Mouse (Mus musculus): ENCODE data around the gene Cphx3. TPM values are rescaled to one million over a fixed set of nuclear protein-coding genes. Genes with fewer than 3 reads are reported as not detected.
"Not testable (repeated sequence)": the region's sequence is repeated elsewhere in the genome, so short reads cannot be mapped to it uniquely, and the experiment has no call there.

The Cphx3 gene
- polyA plus RNA-seq, 1 experiment from 2014 or later, result not detected

DNA sequence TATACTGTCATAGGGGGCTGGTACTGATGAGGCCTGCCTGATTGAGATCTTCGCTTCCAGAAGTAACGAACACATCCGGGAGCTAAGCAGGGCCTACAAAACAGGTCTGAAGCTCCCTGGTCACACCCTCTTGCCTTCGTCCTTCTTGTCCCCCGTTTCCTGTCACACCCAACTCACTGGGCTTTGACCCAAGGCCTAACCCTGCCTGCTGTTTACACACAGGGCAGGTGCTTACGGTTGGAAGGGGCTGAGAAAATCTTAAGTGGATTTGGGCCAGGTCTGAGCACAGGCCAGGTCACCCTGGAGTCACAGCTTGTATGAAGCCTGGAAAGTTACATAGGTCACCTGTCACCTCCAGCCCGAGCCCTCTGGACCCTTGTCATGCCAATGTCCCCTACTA is 73.9 kb downstream of the Cphx3 start:
- not testable (repeated sequence) for H3K27me3 ChIP-seq (ENCODE audit: control insufficient read depth, insufficient read depth, low read length); H3K4me1 ChIP-seq (ENCODE audit: control insufficient read depth, insufficient read depth, low read length); H3K4me2 ChIP-seq (ENCODE audit: low read depth, low read length); H3K9me3 ChIP-seq (replicated peaks; ENCODE audit: control insufficient read depth, low read length); H3K9ac ChIP-seq (ENCODE audit: low read length); ATAC-seq (replicated peaks; ENCODE audit: extremely low read depth, insufficient read depth, low FRiP score); H3K27ac ChIP-seq (ENCODE audit: low read length); H3K4me3 ChIP-seq (ENCODE audit: low read length); H3K36me3 ChIP-seq (ENCODE audit: control insufficient read depth, insufficient read depth)
- no CpG with 5 or more reads among the region's 7 CpGs for WGBS

DNA sequence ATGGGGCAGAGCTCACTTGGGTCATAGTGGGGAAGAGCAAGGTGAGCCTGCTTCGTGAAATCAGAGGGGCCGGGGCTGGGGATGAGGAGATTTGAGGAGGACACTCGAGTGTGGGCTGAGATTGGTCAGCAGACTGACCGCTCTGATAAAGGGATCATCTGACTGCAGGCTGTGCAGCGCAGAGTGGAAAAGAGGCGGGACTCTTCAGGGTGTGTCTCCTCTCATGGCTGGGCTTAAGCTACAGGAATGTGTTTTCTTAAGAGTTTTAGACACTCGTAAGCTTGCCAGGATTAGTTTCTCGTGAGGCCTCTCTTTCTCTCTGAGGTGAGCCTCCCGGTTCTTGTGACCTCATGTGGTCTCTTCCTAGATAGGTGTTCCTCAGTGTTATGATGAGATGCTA is 79.1 kb downstream of the Cphx3 start:
- H3K9ac ChIP-seq (ENCODE audit: low read length); H3K9me3 ChIP-seq (replicated peaks; ENCODE audit: control insufficient read depth, low read length); H3K27me3 ChIP-seq (ENCODE audit: control insufficient read depth, insufficient read depth, low read length); ATAC-seq (replicated peaks; ENCODE audit: extremely low read depth, insufficient read depth, low FRiP score); H3K4me2 ChIP-seq (ENCODE audit: low read depth, low read length); H3K4me1 ChIP-seq (ENCODE audit: control insufficient read depth, insufficient read depth, low read length); H3K27ac ChIP-seq (ENCODE audit: low read length); H3K36me3 ChIP-seq (ENCODE audit: control insufficient read depth, insufficient read depth); H3K4me3 ChIP-seq (ENCODE audit: low read length): not testable (repeated sequence)
- no CpG with 5 or more reads among the region's 9 CpGs for WGBS

DNA sequence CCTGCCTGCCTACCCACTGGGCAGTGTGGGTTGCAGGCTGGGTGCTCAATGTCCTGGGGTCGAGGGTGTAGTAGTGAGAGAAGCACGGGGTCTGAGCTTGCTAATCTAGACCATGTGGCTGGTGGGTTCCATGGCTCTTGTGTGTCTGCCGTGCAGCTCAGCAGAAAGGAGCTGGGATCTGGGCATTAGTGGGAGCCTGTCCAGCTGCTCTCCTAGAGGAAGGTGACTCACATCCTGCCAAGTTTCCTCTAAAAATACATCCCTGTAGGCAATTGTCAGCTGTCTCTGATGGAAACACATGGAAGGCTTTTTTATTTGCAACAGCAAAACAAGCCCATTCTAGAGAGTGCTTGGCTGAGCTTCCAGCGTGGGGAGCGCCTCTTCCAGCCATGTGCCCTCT is 80.3 kb downstream of the Cphx3 start:
- H3K4me1 ChIP-seq (ENCODE audit: control insufficient read depth, insufficient read depth, low read length); H3K4me3 ChIP-seq (ENCODE audit: low read length); H3K4me2 ChIP-seq (ENCODE audit: low read depth, low read length); ATAC-seq (replicated peaks; ENCODE audit: extremely low read depth, insufficient read depth, low FRiP score); H3K36me3 ChIP-seq (ENCODE audit: control insufficient read depth, insufficient read depth); H3K27me3 ChIP-seq (ENCODE audit: control insufficient read depth, insufficient read depth, low read length); H3K9ac ChIP-seq (ENCODE audit: low read length); H3K27ac ChIP-seq (ENCODE audit: low read length); H3K9me3 ChIP-seq (replicated peaks; ENCODE audit: control insufficient read depth, low read length): not testable (repeated sequence)
- WGBS, result no CpG with 5 or more reads among the region's 5 CpGs

DNA sequence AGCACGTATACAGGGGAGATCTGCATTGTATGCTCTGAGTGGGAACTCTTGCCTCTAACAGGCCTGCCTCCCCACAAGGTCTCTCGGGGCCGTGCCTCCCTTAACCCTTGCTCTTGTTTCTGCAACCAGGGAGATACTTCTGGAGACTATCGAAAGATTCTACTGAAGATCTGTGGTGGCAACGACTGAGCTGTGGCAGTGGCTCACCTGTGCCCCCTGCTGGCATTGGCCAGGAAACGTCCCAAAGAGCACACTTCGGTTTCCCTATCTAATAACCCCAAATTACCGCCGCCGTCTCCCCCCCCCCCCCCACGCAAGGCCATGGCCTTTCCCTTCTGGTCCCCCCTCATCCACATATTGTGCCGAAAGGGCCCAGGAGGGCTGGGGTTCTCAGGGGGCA is 83.2 kb downstream of the Cphx3 start:
- H3K27ac ChIP-seq (ENCODE audit: low read length), result not testable (repeated sequence)

DNA sequence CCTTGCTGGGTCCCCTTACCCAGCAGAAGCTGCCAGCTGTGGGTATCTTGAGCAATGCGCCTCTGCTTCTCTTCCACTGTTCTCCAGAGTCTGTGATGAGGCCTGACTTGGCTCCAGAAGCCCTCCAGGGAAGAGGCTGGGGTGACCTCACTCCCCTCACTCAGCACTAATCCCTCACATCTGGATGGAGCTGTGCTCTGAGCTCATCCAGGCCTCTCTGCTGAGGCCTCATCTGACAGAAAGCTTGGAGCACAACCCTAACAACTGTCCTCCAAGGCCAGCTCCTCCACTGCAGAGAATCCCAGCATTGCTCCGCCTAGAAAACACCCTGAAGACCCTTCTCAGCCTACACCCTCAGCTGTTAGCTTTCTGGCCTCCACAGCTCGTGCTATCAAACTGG is 91.9 kb downstream of the Cphx3 start:
- not testable (repeated sequence) for H3K27ac ChIP-seq (ENCODE audit: low read length); H3K36me3 ChIP-seq (ENCODE audit: control insufficient read depth, insufficient read depth); H3K9ac ChIP-seq (ENCODE audit: low read length); H3K4me3 ChIP-seq (ENCODE audit: low read length); H3K9me3 ChIP-seq (replicated peaks; ENCODE audit: control insufficient read depth, low read length); H3K27me3 ChIP-seq (ENCODE audit: control insufficient read depth, insufficient read depth, low read length); H3K4me2 ChIP-seq (ENCODE audit: low read depth, low read length); ATAC-seq (replicated peaks; ENCODE audit: extremely low read depth, insufficient read depth, low FRiP score); H3K4me1 ChIP-seq (ENCODE audit: control insufficient read depth, insufficient read depth, low read length)
- no CpG with 5 or more reads among the region's 3 CpGs for WGBS

More for the DNA sequence above, 83.2 kb downstream of the Cphx3 start:
- not testable (repeated sequence) for H3K4me3 ChIP-seq (ENCODE audit: low read length); H3K27me3 ChIP-seq (ENCODE audit: control insufficient read depth, insufficient read depth, low read length); H3K4me2 ChIP-seq (ENCODE audit: low read depth, low read length); H3K9me3 ChIP-seq (replicated peaks; ENCODE audit: control insufficient read depth, low read length); ATAC-seq (replicated peaks; ENCODE audit: extremely low read depth, insufficient read depth, low FRiP score); H3K4me1 ChIP-seq (ENCODE audit: control insufficient read depth, insufficient read depth, low read length); H3K9ac ChIP-seq (ENCODE audit: low read length); H3K36me3 ChIP-seq (ENCODE audit: control insufficient read depth, insufficient read depth)
- no CpG with 5 or more reads among the region's 12 CpGs for WGBS

DNA sequence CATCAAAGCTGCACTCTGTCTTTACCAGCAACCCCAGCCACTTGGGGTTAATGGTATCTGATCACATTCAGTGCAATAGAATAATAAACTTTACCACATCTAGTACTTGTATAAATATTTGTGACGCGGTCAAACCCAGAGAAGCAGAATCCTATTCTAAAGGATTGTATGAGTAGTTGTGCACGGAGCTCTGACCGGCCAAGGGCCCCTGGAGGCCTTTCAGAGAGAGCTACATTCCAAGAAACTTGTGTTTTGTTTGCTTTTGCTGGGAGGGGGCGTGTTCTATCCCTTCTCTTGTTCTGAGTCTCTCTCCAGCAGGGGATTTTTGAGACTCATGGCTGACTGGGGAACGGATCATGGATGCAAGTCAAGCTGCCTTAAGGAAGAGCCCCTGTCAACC is 92.9 kb downstream of the Cphx3 start:
- H3K4me2 ChIP-seq (ENCODE audit: low read depth, low read length); H3K9ac ChIP-seq (ENCODE audit: low read length); ATAC-seq (replicated peaks; ENCODE audit: extremely low read depth, insufficient read depth, low FRiP score); H3K4me1 ChIP-seq (ENCODE audit: control insufficient read depth, insufficient read depth, low read length); H3K27ac ChIP-seq (ENCODE audit: low read length); H3K4me3 ChIP-seq (ENCODE audit: low read length); H3K36me3 ChIP-seq (ENCODE audit: control insufficient read depth, insufficient read depth); H3K27me3 ChIP-seq (ENCODE audit: control insufficient read depth, insufficient read depth, low read length); H3K9me3 ChIP-seq (replicated peaks; ENCODE audit: control insufficient read depth, low read length): not testable (repeated sequence)
- no CpG with 5 or more reads among the region's 6 CpGs for WGBS

DNA sequence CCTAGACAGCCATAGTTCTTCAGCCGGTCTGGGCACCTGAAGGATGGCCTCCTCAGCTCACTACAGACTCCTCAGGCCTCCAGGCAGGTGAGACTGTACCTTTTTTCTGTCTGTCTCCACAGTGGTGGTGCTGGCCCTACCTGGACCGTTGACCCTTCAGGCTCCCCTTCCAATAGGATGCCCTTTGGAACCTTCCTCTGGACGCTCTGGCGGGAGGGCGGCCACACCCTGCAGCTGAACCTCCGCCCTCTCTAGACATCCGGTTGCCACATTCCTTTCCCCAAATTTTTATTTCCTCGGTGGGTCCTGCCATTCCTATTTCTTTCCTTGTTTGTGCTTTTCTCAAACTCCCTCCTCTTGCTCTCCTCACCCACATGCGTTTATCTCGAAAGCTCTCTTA is 99.6 kb downstream of the Cphx3 start:
- H3K9me3 ChIP-seq (replicated peaks; ENCODE audit: control insufficient read depth, low read length); H3K36me3 ChIP-seq (ENCODE audit: control insufficient read depth, insufficient read depth); H3K27ac ChIP-seq (ENCODE audit: low read length); H3K4me2 ChIP-seq (ENCODE audit: low read depth, low read length); H3K9ac ChIP-seq (ENCODE audit: low read length); H3K27me3 ChIP-seq (ENCODE audit: control insufficient read depth, insufficient read depth, low read length); ATAC-seq (replicated peaks; ENCODE audit: extremely low read depth, insufficient read depth, low FRiP score); H3K4me3 ChIP-seq (ENCODE audit: low read length); H3K4me1 ChIP-seq (ENCODE audit: control insufficient read depth, insufficient read depth, low read length): not testable (repeated sequence)
- WGBS, result no CpG with 5 or more reads among the region's 10 CpGs

DNA sequence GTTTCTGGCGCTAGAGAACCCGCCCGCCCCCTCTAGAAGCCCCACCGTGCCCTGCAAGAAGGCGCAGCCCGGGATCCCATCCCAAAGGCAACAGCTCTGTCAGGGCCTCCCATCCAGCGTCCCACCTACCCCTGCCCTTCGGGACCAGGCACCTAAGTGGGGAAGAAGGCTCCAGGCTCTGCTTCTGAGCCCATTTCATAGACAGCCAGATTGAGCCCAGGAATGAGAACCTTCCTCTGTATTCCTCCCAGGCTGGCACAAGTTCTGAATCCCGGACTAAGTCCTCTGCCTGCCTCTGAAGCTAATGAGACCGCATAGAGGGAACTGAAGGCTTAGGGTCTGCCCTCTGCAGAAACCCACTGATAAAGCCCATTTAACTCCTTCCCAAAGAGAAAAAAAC is 100.3 kb downstream of the Cphx3 start, which contains the start of gene Plac9b:
Gene Plac9b (minus strand): TSS at position 101 of the 400 bp plus-strand sequence.
- H3K27me3 ChIP-seq (ENCODE audit: control insufficient read depth, insufficient read depth, low read length); H3K4me3 ChIP-seq (ENCODE audit: low read length); H3K4me1 ChIP-seq (ENCODE audit: control insufficient read depth, insufficient read depth, low read length); ATAC-seq (replicated peaks; ENCODE audit: extremely low read depth, insufficient read depth, low FRiP score); H3K9ac ChIP-seq (ENCODE audit: low read length); H3K27ac ChIP-seq (ENCODE audit: low read length); H3K4me2 ChIP-seq (ENCODE audit: low read depth, low read length); H3K9me3 ChIP-seq (replicated peaks; ENCODE audit: control insufficient read depth, low read length); H3K36me3 ChIP-seq (ENCODE audit: control insufficient read depth, insufficient read depth): not testable (repeated sequence)
- no CpG with 5 or more reads among the region's 10 CpGs for WGBS

DNA sequence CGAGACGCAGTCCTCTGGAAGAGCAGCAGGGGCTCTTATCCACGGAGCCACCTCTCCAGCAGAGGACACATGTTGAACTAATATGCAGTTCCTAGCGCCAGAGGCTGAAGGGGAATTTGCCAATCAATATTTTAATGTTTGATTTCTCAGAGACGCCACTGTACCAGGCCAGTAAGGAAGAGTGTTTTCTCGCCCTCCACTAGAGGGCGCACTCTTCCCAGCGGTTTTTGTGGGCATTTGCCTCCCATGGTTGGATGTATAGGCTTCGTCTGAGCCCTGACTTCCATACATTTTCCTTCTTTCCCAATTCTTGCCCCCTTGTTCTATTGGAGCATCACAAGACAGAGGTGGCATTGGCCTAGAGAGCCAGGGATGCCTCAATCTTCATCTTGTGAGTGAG is 104.5 kb downstream of the Cphx3 start:
- H3K27ac ChIP-seq (ENCODE audit: low read length); H3K9me3 ChIP-seq (replicated peaks; ENCODE audit: control insufficient read depth, low read length); H3K4me2 ChIP-seq (ENCODE audit: low read depth, low read length); H3K36me3 ChIP-seq (ENCODE audit: control insufficient read depth, insufficient read depth); H3K4me3 ChIP-seq (ENCODE audit: low read length); H3K4me1 ChIP-seq (ENCODE audit: control insufficient read depth, insufficient read depth, low read length); ATAC-seq (replicated peaks; ENCODE audit: extremely low read depth, insufficient read depth, low FRiP score); H3K27me3 ChIP-seq (ENCODE audit: control insufficient read depth, insufficient read depth, low read length); H3K9ac ChIP-seq (ENCODE audit: low read length): not testable (repeated sequence)
- WGBS, result no CpG with 5 or more reads among the region's 9 CpGs

DNA sequence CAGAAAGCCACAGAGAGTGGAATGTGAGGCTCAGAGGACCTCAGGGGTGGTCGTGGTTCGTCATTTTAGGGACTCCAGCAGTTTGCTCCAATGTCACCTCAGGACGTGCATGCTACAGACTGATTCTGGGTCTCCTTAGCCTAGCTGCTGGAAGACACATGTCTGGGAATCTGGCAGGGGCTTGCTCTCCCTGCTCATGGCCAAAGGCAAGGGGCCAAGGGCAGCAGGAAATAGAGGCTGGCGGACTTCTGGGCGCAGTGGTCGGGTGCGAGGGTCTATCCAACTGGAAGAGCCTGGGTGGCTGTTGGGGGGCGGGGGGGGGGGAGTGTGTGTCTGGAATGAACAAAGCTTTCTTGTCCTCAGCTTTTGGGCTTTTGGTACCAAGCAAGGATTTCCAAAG is 106.3 kb downstream of the Cphx3 start:
- WGBS, result no CpG with 5 or more reads among the region's 8 CpGs

More for the DNA sequence above, 106.3 kb downstream of the Cphx3 start:
- H3K36me3 ChIP-seq (ENCODE audit: control insufficient read depth, insufficient read depth); H3K4me2 ChIP-seq (ENCODE audit: low read depth, low read length); H3K4me3 ChIP-seq (ENCODE audit: low read length); H3K4me1 ChIP-seq (ENCODE audit: control insufficient read depth, insufficient read depth, low read length); H3K9me3 ChIP-seq (replicated peaks; ENCODE audit: control insufficient read depth, low read length); H3K27ac ChIP-seq (ENCODE audit: low read length); H3K9ac ChIP-seq (ENCODE audit: low read length); H3K27me3 ChIP-seq (ENCODE audit: control insufficient read depth, insufficient read depth, low read length); ATAC-seq (replicated peaks; ENCODE audit: extremely low read depth, insufficient read depth, low FRiP score): not testable (repeated sequence)

Data from heart, embryonic 16.5 days (tissue).